Mouse (Mus musculus): ENCODE data around the gene Uck2. TPM values are rescaled to one million over a fixed set of nuclear protein-coding genes. Genes with fewer than 3 reads are reported as not detected.

Gene Uck2
- polyA plus RNA-seq, 1 experiment = 7.4 TPM

DNA sequence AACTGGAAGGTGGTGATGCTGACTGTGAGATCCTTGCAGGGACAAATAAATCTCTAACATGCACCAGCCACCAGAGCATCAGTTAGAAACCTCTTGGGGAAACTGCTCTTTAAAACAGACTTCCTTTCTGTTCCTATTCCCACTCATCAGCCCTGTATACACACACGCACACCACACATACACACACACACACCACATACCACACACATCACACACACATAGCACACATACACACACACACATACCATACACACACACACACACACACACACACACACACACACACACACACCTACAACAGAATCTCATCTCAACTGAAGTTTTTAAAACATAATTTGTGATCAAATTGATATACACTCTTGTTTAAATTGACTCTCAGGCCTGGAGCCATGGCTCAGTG, 72.4 kb downstream of the Uck2 start:
- no peak overlapping the region for H3K4me3 ChIP-seq (replicated peaks)
- TF ChIP-seq GATA1 (IDR thresholded peaks at IDR 0.05; ENCODE audit: low read length) (no peak), TAL1 (IDR thresholded peaks at IDR 0.05; ENCODE audit: low read length) (no peak)

GRCm38 (mm10) chr1:167211979-167212614, 73.0 kb downstream of the Uck2 start:
- TF ChIP-seq TAL1 (IDR thresholded peaks at IDR 0.05; ENCODE audit: low read length) (no peak), GATA1 (IDR thresholded peaks at IDR 0.05; ENCODE audit: low read length) (no peak)
- no peaks in the 10 kb centered on the region for H3K36me3 ChIP-seq (ENCODE audit: control insufficient read depth)
- H3K4me3 ChIP-seq (replicated peaks) = no peak overlapping the region
- peaks cover 2% of the 10 kb centered on the region for H3K4me1 ChIP-seq (ENCODE audit: control insufficient read depth)
- no peaks in the 10 kb centered on the region for H3K9me3 ChIP-seq (ENCODE audit: control insufficient read depth, low read length)
- peaks cover 3% of the 10 kb centered on the region for H3K27me3 ChIP-seq (ENCODE audit: control insufficient read depth)

More for the DNA sequence above, 72.4 kb downstream of the Uck2 start:
- peaks cover 7% of the 10 kb centered on the region for H3K4me1 ChIP-seq (ENCODE audit: control insufficient read depth)
- no peaks in the 10 kb centered on the region for H3K9me3 ChIP-seq (ENCODE audit: control insufficient read depth, low read length)
- H3K27me3 ChIP-seq (ENCODE audit: control insufficient read depth) = peaks cover 3% of the 10 kb centered on the region
- no peaks in the 10 kb centered on the region for H3K36me3 ChIP-seq (ENCODE audit: control insufficient read depth)

DNA sequence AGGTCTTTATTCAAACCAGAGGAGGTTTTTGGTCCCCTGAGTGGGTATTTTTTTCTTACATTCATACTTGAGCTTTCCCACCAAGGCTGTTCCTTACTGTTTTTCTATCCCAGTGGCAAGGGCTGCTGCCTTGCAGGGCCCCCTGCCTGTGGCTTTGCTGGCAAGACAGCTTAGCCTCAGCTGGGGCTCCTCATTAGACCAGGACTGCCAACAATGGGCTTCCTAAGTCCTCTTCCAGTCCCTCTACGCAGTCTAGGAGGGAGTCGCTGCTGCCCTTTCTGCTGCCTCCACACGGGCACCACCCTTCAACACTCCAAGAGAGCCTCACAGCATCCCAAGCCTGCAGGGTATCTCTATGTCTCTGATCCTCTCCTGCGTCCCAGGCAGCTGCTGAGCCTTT, 76.3 kb downstream of the Uck2 start:
- no peak for TF ChIP-seq GATA1 (IDR thresholded peaks at IDR 0.05; ENCODE audit: low read length)
- TF ChIP-seq TAL1 (IDR thresholded peaks at IDR 0.05; ENCODE audit: low read length) = no peak
- Histone ChIP-seq H3K27me3 (ENCODE audit: control insufficient read depth) (peaks cover 3% of the 10 kb centered on the region), H3K9me3 (ENCODE audit: control insufficient read depth, low read length) (no peaks in the 10 kb centered on the region), H3K4me3 (replicated peaks) (no peak overlapping the region), H3K36me3 (ENCODE audit: control insufficient read depth) (no peaks in the 10 kb centered on the region), H3K4me1 (ENCODE audit: control insufficient read depth) (no peaks in the 10 kb centered on the region)

GRCm38 (mm10) chr1:167205177-167205750, 79.9 kb downstream of the Uck2 start:
- no peaks in the 10 kb centered on the region for H3K4me1 ChIP-seq (ENCODE audit: control insufficient read depth)
- peaks cover 3% of the 10 kb centered on the region for H3K27me3 ChIP-seq (ENCODE audit: control insufficient read depth)
- no peak for TF ChIP-seq GATA1 (IDR thresholded peaks at IDR 0.05; ENCODE audit: low read length)
- TF ChIP-seq TAL1 (IDR thresholded peaks at IDR 0.05; ENCODE audit: low read length) = no peak
- H3K4me3 ChIP-seq (replicated peaks) = no peak overlapping the region
- no peaks in the 10 kb centered on the region for H3K36me3 ChIP-seq (ENCODE audit: control insufficient read depth)
- H3K9me3 ChIP-seq (ENCODE audit: control insufficient read depth, low read length) = no peaks in the 10 kb centered on the region

DNA sequence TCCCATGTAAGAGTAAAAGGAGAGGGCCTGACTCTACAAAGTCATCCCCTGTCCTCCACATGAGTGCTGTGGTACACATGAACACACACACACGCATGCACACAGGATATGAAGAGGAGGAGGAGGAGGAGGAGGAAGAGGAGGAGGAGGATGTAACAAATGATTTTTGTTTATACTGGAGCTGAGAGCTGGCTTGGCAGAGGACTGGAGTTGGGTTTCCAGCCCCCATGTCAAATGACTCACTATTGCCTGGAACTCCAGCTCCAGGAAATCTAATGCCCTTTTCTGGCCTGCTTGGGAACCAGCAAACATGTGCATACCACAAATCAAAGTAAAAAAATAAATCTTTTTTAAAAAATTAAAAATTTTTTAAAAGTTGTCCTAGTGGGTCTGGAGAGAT, 80.7 kb downstream of the Uck2 start:
- Histone ChIP-seq H3K4me3 (replicated peaks) (no peak overlapping the region), H3K27me3 (ENCODE audit: control insufficient read depth) (no peaks in the 10 kb centered on the region), H3K4me1 (ENCODE audit: control insufficient read depth) (no peaks in the 10 kb centered on the region), H3K9me3 (ENCODE audit: control insufficient read depth, low read length) (no peaks in the 10 kb centered on the region), H3K36me3 (ENCODE audit: control insufficient read depth) (no peaks in the 10 kb centered on the region)
- no peak for TF ChIP-seq TAL1 (IDR thresholded peaks at IDR 0.05; ENCODE audit: low read length)
- TF ChIP-seq GATA1 (IDR thresholded peaks at IDR 0.05; ENCODE audit: low read length) = no peak

- Histone ChIP-seq H3K27me3 (ENCODE audit: control insufficient read depth) (no peaks in the 10 kb centered on the region), H3K9me3 (ENCODE audit: control insufficient read depth, low read length) (no peaks in the 10 kb centered on the region), H3K4me3 (replicated peaks) (no peak overlapping the region)
Observed at GRCm38 (mm10) chr1:167194766-167195165, 90.4 kb downstream of the Uck2 start.

GRCm38 (mm10) chr1:167187791-167188190, 97.3 kb downstream of the Uck2 start:
- H3K9me3 ChIP-seq (ENCODE audit: control insufficient read depth, low read length) = no peaks in the 10 kb centered on the region
- no peaks in the 10 kb centered on the region for H3K27me3 ChIP-seq (ENCODE audit: control insufficient read depth)
- no peak for TF ChIP-seq TAL1 (IDR thresholded peaks at IDR 0.05; ENCODE audit: low read length)
- H3K36me3 ChIP-seq (ENCODE audit: control insufficient read depth) = no peaks in the 10 kb centered on the region
- H3K4me1 ChIP-seq (ENCODE audit: control insufficient read depth) = peaks cover 1% of the 10 kb centered on the region; the same call in 1 of the 2 replicates
- no peak overlapping the region for H3K4me3 ChIP-seq (replicated peaks)

More at GRCm38 (mm10) chr1:167194766-167195165, 90.4 kb downstream of the Uck2 start:
- TF ChIP-seq TAL1 (IDR thresholded peaks at IDR 0.05; ENCODE audit: low read length) = no peak
- TF ChIP-seq GATA1 (IDR thresholded peaks at IDR 0.05; ENCODE audit: low read length) = no peak
- Histone ChIP-seq H3K36me3 (ENCODE audit: control insufficient read depth) (no peaks in the 10 kb centered on the region), H3K4me1 (ENCODE audit: control insufficient read depth) (no peaks in the 10 kb centered on the region)

DNA sequence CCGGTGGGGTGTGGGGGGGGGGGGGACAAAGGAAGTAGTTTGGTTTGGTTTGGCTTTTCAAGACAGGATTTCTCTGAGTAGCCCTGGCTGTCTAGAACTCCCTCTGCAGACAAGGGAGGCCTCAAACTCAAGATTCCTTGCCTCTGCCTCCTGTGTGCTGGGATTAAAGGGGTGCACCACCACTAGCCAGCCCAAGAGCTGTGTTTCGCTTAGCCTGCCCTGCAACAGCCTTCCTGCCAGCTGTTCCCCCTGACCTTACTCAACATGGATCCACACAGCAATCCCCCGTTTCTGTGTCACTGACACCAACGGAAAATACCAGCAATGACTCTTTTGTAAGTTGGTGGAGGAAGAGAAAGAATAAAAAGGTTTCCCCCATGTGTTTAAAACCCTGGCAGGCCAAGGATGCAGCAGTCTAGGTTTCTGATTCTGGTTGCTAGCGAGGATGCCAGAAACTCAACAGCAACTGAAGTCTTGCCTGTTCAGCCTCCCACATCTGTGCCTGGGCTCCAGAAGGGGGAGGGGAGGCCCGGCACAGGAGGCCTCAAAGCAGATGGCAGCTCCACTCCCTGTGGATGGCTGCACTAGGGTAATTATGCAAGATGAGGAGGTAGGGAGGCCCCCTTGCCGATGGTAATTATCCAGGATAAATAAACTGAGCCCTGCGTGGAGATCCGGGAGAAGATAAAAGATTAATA, 103.1 kb downstream of the Uck2 start:
- Histone ChIP-seq H3K4me1 (ENCODE audit: control insufficient read depth) (peaks cover 1% of the 10 kb centered on the region; the same call in 1 of the 2 replicates), H3K4me3 (replicated peaks) (no peak overlapping the region), H3K36me3 (ENCODE audit: control insufficient read depth) (no peaks in the 10 kb centered on the region), H3K27me3 (ENCODE audit: control insufficient read depth) (no peaks in the 10 kb centered on the region), H3K9me3 (ENCODE audit: control insufficient read depth, low read length) (no peaks in the 10 kb centered on the region)
- TF ChIP-seq TAL1 (IDR thresholded peaks at IDR 0.05; ENCODE audit: low read length) = no peak
- TF ChIP-seq GATA1 (IDR thresholded peaks at IDR 0.05; ENCODE audit: low read length) = no peak

Other genes starting within 250 kb of the Uck2 start
- 2.5 and 2.8 TPM in 2 replicates for gene Tmco1, start 23.1 kb upstream of the Uck2 start, polyA plus RNA-seq (2012)
- gene Aldh9a1, start 64.7 kb upstream of the Uck2 start, polyA plus RNA-seq (2012) = 2.2 and 2.6 TPM in 2 replicates
- 58.2 and 125 TPM in 2 replicates for gene Mgst3, start 108.5 kb upstream of the Uck2 start, polyA plus RNA-seq (2012)
- gene Lrrc52, start 181.5 kb upstream of the Uck2 start, polyA plus RNA-seq (2012) = not detected in 2 replicates